Mouse (Mus musculus) T-cell, adult 2 months (primary cell): ENCODE results near the gene Kmt2a.
"Not testable (repeated sequence)": the region's sequence is repeated elsewhere in the genome, so short reads cannot be mapped to it uniquely, and the experiment has no call there.

Experiments
- DNase-seq: peaks from one replicate; pipeline ENCODE4 v3.0.0; 2022; ENCODE audit warnings: low spot score

Gene Kmt2a

DNA sequence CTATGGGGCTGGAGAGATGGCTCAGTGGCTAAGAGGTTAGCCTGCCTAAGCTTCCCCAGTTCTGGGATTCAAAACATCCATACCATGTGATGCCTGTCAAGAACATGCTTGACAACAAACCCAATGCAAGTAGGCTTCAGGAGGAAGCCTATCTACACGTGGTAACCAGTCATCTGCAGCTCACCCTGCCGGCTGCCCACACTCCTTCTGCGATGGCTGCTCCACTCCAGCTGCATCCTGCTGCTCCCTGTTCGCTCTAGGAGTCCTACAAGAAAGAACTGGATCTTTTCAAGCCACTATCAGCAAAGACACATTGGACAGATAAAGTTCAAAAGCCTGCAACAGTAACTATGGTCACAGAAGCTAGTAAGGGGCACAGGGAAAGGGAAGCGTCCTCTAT, 63.6 kb downstream of the Kmt2a start:
- DNase-seq: no peak

DNA sequence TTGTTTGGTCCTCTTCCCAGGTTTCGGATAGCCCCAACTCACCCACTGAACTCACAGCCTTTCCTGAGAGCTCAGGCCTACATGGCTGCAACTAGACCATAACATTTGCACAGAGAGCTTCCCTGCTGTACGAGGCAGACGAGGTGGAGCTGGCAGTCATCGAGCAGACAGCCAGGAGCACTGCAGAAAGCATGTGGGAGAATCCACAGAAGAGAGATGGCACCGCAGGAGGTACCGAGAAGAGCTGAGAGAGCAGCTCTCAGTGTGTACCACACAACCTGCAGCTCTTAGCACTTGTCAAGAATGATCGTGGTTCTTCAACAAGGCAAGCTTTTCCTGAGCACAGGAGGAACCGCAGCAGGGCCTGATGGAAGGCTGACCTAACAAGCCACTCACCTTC, 66.9 kb downstream of the Kmt2a start:
- DNase-seq: no peak

GRCm38 (mm10) chr9:44810316-44810715, 70.8 kb downstream of the Kmt2a start:
- DNase-seq: no peak

- DNase-seq: no peak
Observed at GRCm38 (mm10) chr9:44807778-44808177, 73.3 kb downstream of the Kmt2a start.

DNA sequence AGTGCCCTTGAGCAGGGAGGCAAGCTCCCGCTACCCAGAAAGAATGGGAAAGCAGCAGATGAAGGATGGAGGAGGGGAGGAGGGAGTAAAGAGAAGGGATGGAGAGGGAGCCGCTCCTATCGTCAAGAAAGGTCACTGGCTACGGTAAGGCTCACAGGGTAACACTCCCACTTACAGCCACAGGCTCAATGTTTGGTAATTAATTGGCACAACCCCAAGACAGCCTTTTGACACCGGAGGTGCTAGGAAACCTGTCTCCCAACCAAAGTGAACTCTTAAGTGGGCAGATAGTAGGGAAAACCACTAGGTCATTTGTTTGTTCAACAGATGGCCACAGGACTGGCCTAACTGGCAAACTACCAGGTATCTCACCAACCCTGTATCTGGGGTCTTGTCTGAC, 74.0 kb downstream of the Kmt2a start:
- no peak for DNase-seq

GRCm38 (mm10) chr9:44805536-44805935, 75.6 kb downstream of the Kmt2a start:
- no peak for DNase-seq

DNA sequence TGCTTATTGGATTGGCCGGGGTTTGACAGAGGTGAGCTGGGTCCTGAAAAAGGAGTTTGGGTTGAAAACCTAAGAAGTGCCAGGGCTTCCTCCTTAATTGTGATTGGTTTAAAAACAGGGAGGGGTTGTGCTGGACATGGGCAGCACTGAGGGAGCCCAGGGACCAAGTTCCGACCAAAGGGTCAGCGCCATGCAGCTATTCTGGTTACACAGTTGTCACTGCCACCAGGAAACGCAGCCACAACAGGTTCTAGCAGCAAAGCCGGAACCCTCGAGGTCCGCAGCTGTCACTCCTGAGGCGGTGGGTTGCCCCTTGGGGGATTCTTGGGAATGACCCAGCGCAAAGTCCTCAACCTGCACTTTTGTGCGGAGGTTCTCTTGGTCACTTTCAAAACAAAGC, 76.4 kb downstream of the Kmt2a start:
- DNase-seq: no peak

DNA sequence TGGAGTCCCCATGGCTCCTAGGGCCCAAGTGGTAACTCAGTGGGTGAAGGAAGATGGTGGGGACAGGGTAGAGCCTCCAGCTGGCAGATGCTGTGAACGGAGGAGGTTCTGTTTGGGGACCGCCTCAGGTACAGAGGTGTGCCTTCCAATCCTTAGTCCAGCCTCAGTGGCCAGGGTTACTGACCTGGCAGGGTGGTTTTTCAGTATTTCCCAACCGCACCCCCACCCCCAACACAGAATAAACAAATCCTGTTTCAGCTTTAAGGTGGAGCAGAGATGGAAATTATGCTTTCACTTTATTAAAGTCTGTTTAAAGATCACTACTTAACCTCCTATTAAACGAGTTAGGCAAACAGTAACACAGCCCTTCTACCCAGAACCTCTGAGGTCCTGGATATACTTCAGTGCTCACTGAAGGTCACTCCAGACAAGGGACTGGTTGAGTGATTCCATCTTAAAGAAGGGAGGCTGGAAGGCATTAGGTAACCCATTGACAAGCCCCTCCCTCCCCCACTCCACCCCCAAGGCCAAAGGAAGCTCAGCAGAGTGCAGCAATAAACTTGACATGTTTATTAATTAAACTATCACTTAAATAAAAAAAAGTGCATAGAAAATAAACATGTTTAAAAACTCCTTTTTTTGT, 78.2 kb downstream of the Kmt2a start, which contains the start of gene Ttc36:
TSS of gene Ttc36 (minus strand) at position 265 of the 643 bp plus-strand sequence.
- no peak for DNase-seq

GRCm38 (mm10) chr9:44801669-44802068, 79.4 kb downstream of the Kmt2a start:
- no peak for DNase-seq

DNA sequence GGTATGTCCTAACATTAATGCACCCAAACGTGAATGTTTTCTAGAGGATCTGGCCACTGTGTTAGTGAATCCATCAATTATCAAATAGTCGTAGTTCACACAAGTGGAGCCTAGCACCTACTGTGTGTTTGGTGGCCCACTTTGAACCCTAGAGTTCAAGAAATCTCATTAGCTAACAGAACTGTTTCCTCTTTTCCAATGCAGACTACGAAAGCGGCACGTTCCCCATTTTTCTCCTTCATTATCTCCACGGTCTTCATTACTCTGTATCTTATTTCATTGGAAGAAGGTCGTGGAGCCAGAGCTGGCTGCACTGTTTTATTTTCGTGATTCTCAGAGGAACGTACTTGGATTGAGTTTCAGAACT, 81.2 kb downstream of the Kmt2a start:
- DNase-seq: no peak

DNA sequence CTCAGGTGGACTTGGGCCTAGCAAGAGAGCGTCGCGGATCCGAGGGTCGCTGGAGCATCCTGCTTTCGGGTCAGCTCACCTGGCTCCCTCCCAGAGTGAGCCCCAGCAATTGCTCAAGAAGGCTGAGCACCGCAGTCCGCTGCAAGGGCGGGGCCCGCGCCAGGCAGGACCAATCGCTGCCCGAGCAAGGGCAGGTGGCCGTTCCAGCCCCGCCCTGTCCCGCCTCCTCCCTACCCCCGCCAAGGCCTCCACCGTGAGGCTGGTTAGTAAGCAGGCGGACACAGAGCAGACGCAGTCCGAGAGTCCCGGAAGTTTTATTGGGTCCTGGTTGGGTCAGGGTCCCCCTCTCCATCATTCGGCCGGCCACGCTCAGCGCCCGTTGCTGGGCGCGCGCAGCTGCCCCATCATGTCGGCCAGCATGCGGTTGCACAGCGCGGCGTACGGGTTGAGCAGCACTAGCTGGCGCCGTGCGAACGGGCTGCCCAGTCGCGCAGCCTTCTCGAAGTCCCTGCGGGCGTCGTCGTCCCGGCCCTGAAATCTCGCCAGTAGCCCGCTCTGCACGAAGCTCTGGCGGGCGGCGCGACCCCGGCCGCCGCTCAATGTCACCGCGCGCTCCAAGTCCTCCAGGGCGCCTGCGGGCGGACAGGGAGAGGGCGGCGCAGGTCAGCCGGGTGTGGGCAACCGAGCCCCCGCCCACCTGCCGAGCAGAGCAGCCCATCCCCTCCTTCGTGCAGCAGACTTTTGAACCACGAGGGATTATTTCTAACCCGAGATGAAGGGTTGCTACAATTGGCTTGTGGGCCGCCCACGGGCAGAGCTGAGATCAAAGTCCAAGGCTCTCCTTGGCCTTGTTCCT, 81.8 kb downstream of the Kmt2a start, which contains the start of gene Tmem25:
TSS of gene Tmem25 (minus strand) at position 206 of the 856 bp plus-strand sequence.
- DNase-seq: peak; percentile 43

- no peak for DNase-seq
Observed at GRCm38 (mm10) chr9:44798298-44798697, 82.8 kb downstream of the Kmt2a start.

DNA sequence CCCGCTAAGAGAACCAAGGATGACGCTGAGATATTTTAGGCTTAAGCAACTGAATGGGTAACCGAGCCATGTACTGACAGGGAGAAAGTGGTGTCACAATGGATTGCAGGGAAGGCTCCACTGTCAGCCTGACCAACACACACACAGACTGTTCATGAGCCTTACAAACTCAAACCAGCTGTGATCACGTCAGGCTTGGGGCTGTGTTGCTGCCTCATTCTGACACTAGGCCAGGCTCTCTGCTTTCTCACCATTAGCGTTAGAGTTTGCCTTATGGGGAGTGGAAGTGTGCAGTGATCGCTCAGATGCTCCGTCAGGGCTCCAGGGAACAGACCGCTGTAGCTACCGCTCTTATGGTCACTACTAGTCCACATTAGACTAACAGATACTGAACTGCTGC, 88.3 kb downstream of the Kmt2a start:
- no peak for DNase-seq

DNA sequence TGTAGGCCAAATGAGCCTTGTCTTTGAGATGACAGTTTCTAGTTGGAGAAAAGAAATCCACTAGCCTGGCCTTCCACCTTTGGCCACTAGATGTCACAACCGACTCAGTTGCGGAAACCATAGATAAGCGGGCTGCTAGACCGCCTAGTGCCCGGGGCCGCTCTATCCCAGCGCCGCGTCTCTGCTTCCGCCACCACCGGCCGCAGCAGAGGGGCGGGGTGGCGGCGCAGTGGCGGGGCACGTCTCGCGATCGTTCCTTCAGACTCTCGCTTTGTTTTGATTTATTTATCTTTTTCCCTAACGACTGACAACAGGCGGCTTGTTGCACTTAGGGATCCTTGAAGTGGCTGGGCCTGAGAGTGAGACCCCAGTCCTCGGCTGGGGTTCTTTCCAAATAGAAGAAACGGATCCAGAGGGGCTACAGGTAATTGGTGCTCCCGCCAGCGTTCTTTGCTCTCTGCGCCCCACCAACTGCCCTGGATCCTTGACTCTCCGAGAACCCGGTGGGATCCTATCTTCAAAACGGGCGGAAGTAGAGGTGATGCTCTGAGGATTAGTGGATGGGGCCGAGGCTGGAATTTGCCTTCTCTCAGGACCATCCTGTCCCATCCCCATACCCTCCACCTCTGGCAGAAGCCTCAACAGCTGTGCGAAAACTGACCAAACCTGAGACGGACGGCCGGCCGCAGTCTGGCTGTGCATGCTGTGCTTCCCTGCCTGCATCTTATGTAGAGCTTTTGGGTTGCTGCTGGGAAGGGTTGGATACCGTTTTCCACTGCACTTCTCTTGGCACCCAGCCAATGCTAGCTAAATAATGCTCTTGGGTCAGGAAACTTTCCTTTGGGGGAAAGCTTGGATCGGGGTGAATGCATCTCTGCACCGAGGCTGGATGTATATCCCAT, 108.1 kb downstream of the Kmt2a start:
- DNase-seq: peak; percentile 96

GRCm38 (mm10) chr9:44772392-44772749, 108.7 kb downstream of the Kmt2a start:
- DNase-seq: no peak

GRCm38 (mm10) chr9:44771376-44771775, 109.7 kb downstream of the Kmt2a start:
- no peak for DNase-seq

DNA sequence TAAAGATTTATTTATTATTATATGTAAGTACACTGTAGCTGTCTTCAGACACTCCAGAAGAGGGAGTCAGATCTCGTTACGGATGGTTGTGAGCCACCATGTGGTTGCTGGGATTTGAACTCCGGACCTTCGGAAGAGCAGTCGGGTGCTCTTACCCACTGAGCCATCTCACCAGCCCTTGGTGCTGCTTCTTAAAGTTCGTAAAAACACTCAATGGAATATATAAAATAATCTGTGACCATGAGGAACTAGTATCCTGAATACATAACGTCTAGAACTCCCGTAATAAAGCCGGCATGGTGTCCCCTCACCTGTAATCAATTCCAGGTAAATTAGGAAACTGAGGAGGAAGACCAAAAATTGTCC, 113.1 kb downstream of the Kmt2a start:
- DNase-seq: not testable (repeated sequence)

GRCm38 (mm10) chr9:44767101-44768028, 113.7 kb downstream of the Kmt2a start, which contains the start of the genes Arcn1 and Ift46:
Gene Arcn1, minus strand, starts transcription at chr9:44767845.
Gene Ift46, plus strand, starts transcription at chr9:44767908.
- DNase-seq: peak; percentile 77

GRCm38 (mm10) chr9:44760873-44761272, 120.2 kb downstream of the Kmt2a start:
- DNase-seq: no peak
